Mouse (Mus musculus) splenic B cell, adult 2 months (primary cell): ENCODE data around the gene Gm20388.

Source experiments
- DNase-seq: peaks from one replicate; pipeline ENCODE4 v3.0.0-alpha.2; 2011; ENCODE audit warnings: low read depth, low spot score
- H3K27me3 ChIP-seq: 2 replicates; pipeline ENCODE4 v1.6.1; 2012; ENCODE audit warnings: mild to moderate bottlenecking, low read length, moderate library complexity, mixed read lengths; ENCODE audit not compliant: control insufficient read depth, poor library complexity, insufficient read depth, severe bottlenecking
- H3K36me3 ChIP-seq: 2 replicates; pipeline ENCODE4 v1.6.1; 2012; ENCODE audit warnings: mild to moderate bottlenecking, low read length, moderate library complexity, mixed read lengths; ENCODE audit not compliant: control insufficient read depth, poor library complexity, insufficient read depth, severe bottlenecking

Gene Gm20388

GRCm38 (mm10) chr8:123891883-123892585 lies 3981.4 kb downstream of the Gm20388 start:
- no peak for DNase-seq
- Histone ChIP-seq H3K27me3 (no peaks in the 10 kb centered on the region), H3K36me3 (no peaks in the 10 kb centered on the region)

GRCm38 (mm10) chr8:123892586-123893155 lies 3982.0 kb downstream of the Gm20388 start:
- DNase-seq, result no peak
- Histone ChIP-seq H3K36me3 (no peaks in the 10 kb centered on the region), H3K27me3 (no peaks in the 10 kb centered on the region)

GRCm38 (mm10) chr8:123893413-123893812 lies 3982.8 kb downstream of the Gm20388 start:
- no peak for DNase-seq
- no peaks in the 10 kb centered on the region for H3K27me3 ChIP-seq

GRCm38 (mm10) chr8:123894502-123895097 lies 3984.0 kb downstream of the Gm20388 start, which contains the start of gene Acta1:
Gene Acta1, minus strand, starts transcription at chr8:123894751.
- Histone ChIP-seq H3K36me3 (no peaks in the 10 kb centered on the region), H3K27me3 (no peaks in the 10 kb centered on the region)
- no peak for DNase-seq

More at GRCm38 (mm10) chr8:123893413-123893812, 3982.8 kb downstream of the Gm20388 start:
- no peaks in the 10 kb centered on the region for H3K36me3 ChIP-seq

GRCm38 (mm10) chr8:123895230-123895629 lies 3984.6 kb downstream of the Gm20388 start:
- no peak for DNase-seq
- H3K36me3 ChIP-seq, result no peaks in the 10 kb centered on the region
- H3K27me3 ChIP-seq, result no peaks in the 10 kb centered on the region

GRCm38 (mm10) chr8:123895680-123896365 lies 3985.2 kb downstream of the Gm20388 start:
- Histone ChIP-seq H3K27me3 (no peaks in the 10 kb centered on the region), H3K36me3 (peaks cover 3% of the 10 kb centered on the region; the same call in 1 of the 2 replicates)
- DNase-seq, result no peak

- DNase-seq, result no peak
- no peaks in the 10 kb centered on the region for H3K27me3 ChIP-seq
- peaks cover 3% of the 10 kb centered on the region; the same call in 1 of the 2 replicates for H3K36me3 ChIP-seq
These were observed 3985.7 kb downstream of the Gm20388 start for GRCm38 (mm10) chr8:123896366-123896761.

GRCm38 (mm10) chr8:123896774-123897173 lies 3986.1 kb downstream of the Gm20388 start:
- no peaks in the 10 kb centered on the region for H3K27me3 ChIP-seq
- no peak for DNase-seq
- peaks cover 6% of the 10 kb centered on the region; the same call in 1 of the 2 replicates for H3K36me3 ChIP-seq

- H3K36me3 ChIP-seq, result peaks cover 12% of the 10 kb centered on the region; the same call in 1 of the 2 replicates
- no peaks in the 10 kb centered on the region for H3K27me3 ChIP-seq
- DNase-seq, result no peak
These were observed 3987.9 kb downstream of the Gm20388 start for GRCm38 (mm10) chr8:123898576-123898975.

GRCm38 (mm10) chr8:123899366-123899765 lies 3988.7 kb downstream of the Gm20388 start:
- Histone ChIP-seq H3K36me3 (peaks cover 14% of the 10 kb centered on the region; the same call in 1 of the 2 replicates), H3K27me3 (no peaks in the 10 kb centered on the region)
- no peak for DNase-seq

GRCm38 (mm10) chr8:123902653-123903052 lies 3992.0 kb downstream of the Gm20388 start:
- Histone ChIP-seq H3K27me3 (no peaks in the 10 kb centered on the region), H3K36me3 (peaks cover 16% of the 10 kb centered on the region; the same call in 1 of the 2 replicates)
- DNase-seq, result no peak

GRCm38 (mm10) chr8:123907604-123908003 lies 3997.0 kb downstream of the Gm20388 start:
- Histone ChIP-seq H3K27me3 (no peaks in the 10 kb centered on the region), H3K36me3 (peaks cover 10% of the 10 kb centered on the region)
- no peak for DNase-seq

- no peak for DNase-seq
- H3K36me3 ChIP-seq, result peaks cover 19% of the 10 kb centered on the region
- H3K27me3 ChIP-seq, result no peaks in the 10 kb centered on the region
These were observed 4001.6 kb downstream of the Gm20388 start for GRCm38 (mm10) chr8:123912265-123912664.

- Histone ChIP-seq H3K27me3 (no peaks in the 10 kb centered on the region), H3K36me3 (peaks cover 21% of the 10 kb centered on the region)
- no peak for DNase-seq
These were observed 4004.0 kb downstream of the Gm20388 start for GRCm38 (mm10) chr8:123914635-123915034.
